Mouse (Mus musculus) MEL (cell line): ENCODE data around the gene Gm17655. TPM values are rescaled to one million over a fixed set of nuclear protein-coding genes. Genes with fewer than 3 reads are reported as not detected.
A peak's percentile ranks its signal among the peaks of the same experiment; 100 is the strongest.

Source experiments
- DNase-seq: peaks from one replicate; pipeline ENCODE4 v3.0.0; 2011; ENCODE audit warnings: low read depth, low spot score
- H3K27ac ChIP-seq: 2 replicates; pipeline ENCODE4 v1.5.1; 2012; ENCODE audit warnings: low read depth, mild to moderate bottlenecking, control low read depth, low read length, moderate library complexity; ENCODE audit not compliant: control insufficient read depth
- H3K27me3 ChIP-seq, 2 experiments: fragments of 150-350 bp in 1 of 2; sonication (generic) in 1 of 2; 2 replicates each; pipeline ENCODE4 v1.6.1; 2012; ENCODE audit warnings: low read length in 2 of 2, mild to moderate bottlenecking in 2 of 2, improper control_type of control experiment in 1 of 2, moderate library complexity in 1 of 2; ENCODE audit not compliant: insufficient read depth in 2 of 2, control insufficient read depth in 1 of 2
- H3K36me3 ChIP-seq, 2 experiments: 2 replicates each; pipeline ENCODE4 v1.6.1; 2012 to 2014; ENCODE audit warnings: low read length in 2 of 2, improper control_type of control experiment in 1 of 2, inconsistent platforms in 1 of 2, mild to moderate bottlenecking in 1 of 2; ENCODE audit not compliant: insufficient read depth in 2 of 2, control insufficient read depth in 1 of 2
- H3K4me1 ChIP-seq, 2 experiments: fragments of 150-350 bp in 1 of 2; sonication (generic) in 1 of 2; 2 replicates each; pipeline ENCODE4 v1.6.1; 2012; ENCODE audit warnings: low read length in 2 of 2, improper control_type of control experiment in 1 of 2, mild to moderate bottlenecking in 1 of 2; ENCODE audit not compliant: insufficient read depth in 2 of 2, control insufficient read depth in 1 of 2
- H3K4me3 ChIP-seq, 2 experiments: fragments of 150-350 bp in 1 of 2; sonication (generic) in 1 of 2; 2 replicates each; pipeline ENCODE4 v1.5.1; 2012; ENCODE audit warnings: low read depth in 2 of 2, low read length in 2 of 2, mild to moderate bottlenecking in 2 of 2, moderate library complexity in 2 of 2, control low read depth in 1 of 2, improper control_type of control experiment in 1 of 2; ENCODE audit not compliant: control insufficient read depth in 1 of 2, insufficient read depth in 1 of 2
- H3K79me2 ChIP-seq: 2 replicates; pipeline ENCODE4 v1.6.1; 2012; ENCODE audit warnings: mild to moderate bottlenecking, low read length, moderate library complexity; ENCODE audit not compliant: control insufficient read depth, poor library complexity, insufficient read depth
- H3K9ac ChIP-seq: 2 replicates; pipeline ENCODE4 v1.6.1; 2012; ENCODE audit warnings: low read depth, mild to moderate bottlenecking, control low read depth, low read length, moderate library complexity; ENCODE audit not compliant: control insufficient read depth, poor library complexity, severe bottlenecking
- H3K9me3 ChIP-seq: fragments of 150-350 bp; sonication (generic); replicated peaks from 2 replicates; pipeline ENCODE4 v1.6.1; 2012; ENCODE audit warnings: mild to moderate bottlenecking, low read length, improper control_type of control experiment, moderate library complexity; ENCODE audit not compliant: insufficient read depth
- BHLHE40 ChIP-seq: IDR thresholded peaks from 2 replicates; pipeline ENCODE4 v1.6.1; 2012; ENCODE audit warnings: low read depth, mild to moderate bottlenecking, inconsistent platforms, low read length, improper control_type of control experiment, borderline replicate concordance
- CHD1 ChIP-seq: IDR thresholded peaks from 2 replicates; pipeline ENCODE4 v1.6.1; 2012; ENCODE audit warnings: low read depth, mild to moderate bottlenecking, inconsistent platforms, low read length, improper control_type of control experiment
- CTCF ChIP-seq, 3 experiments: IDR thresholded peaks in 2 of 3; conservative IDR thresholded peaks in 1 of 3; 2 replicates each; pipeline ENCODE4 v1.5.1; 2011 to 2012; ENCODE audit warnings: low read length in 3 of 3, low read depth in 2 of 3, mild to moderate bottlenecking in 2 of 3, improper control_type of control experiment in 1 of 3, inconsistent platforms in 1 of 3, mixed read lengths in 1 of 3, moderate library complexity in 1 of 3; ENCODE audit not compliant: control insufficient read depth in 1 of 3, insufficient read depth in 1 of 3, poor library complexity in 1 of 3, severe bottlenecking in 1 of 3
- E2F4 ChIP-seq: IDR thresholded peaks from 2 replicates; pipeline ENCODE4 v1.6.1; 2011; ENCODE audit warnings: low read depth, low read length, improper control_type of control experiment, borderline replicate concordance
- ELF1 ChIP-seq: IDR thresholded peaks from 2 replicates; pipeline ENCODE4 v1.6.1; 2014; ENCODE audit warnings: low read depth, mild to moderate bottlenecking, inconsistent platforms, low read length, improper control_type of control experiment, moderate library complexity
- EP300 ChIP-seq, 2 experiments: IDR thresholded peaks; 2 replicates each; pipeline ENCODE4 v1.6.1; 2011; ENCODE audit warnings: improper control_type of control experiment in 2 of 2, low read length in 2 of 2, low read depth in 1 of 2, mild to moderate bottlenecking in 1 of 2
- ETS1 ChIP-seq: IDR thresholded peaks from 2 replicates; pipeline ENCODE4 v1.6.1; 2012; ENCODE audit warnings: low read depth, mild to moderate bottlenecking, inconsistent platforms, low read length, improper control_type of control experiment, moderate library complexity
- GABPA ChIP-seq: IDR thresholded peaks from 2 replicates; pipeline ENCODE4 v1.6.1; 2012; ENCODE audit warnings: low read depth, mild to moderate bottlenecking, inconsistent platforms, low read length, improper control_type of control experiment, moderate library complexity
- GATA1 ChIP-seq: IDR thresholded peaks from 2 replicates; pipeline ENCODE4 v1.6.1; 2011; ENCODE audit warnings: low read depth, low read length, improper control_type of control experiment
- HCFC1 ChIP-seq: IDR thresholded peaks from 2 replicates; pipeline ENCODE4 v1.6.1; 2012; ENCODE audit warnings: low read depth, mild to moderate bottlenecking, inconsistent platforms, low read length, improper control_type of control experiment, moderate library complexity
- JUND ChIP-seq: IDR thresholded peaks from 2 replicates; pipeline ENCODE4 v1.6.1; 2011; ENCODE audit warnings: low read depth, mild to moderate bottlenecking, improper control_type of control experiment, low read length
- KAT2A ChIP-seq: conservative IDR thresholded peaks from 2 replicates; pipeline ENCODE4 v1.6.1; 2012; ENCODE audit warnings: low read depth, low read length, improper control_type of control experiment, inconsistent platforms
- MAFK ChIP-seq: IDR thresholded peaks from 2 replicates; pipeline ENCODE4 v1.6.1; 2011; ENCODE audit warnings: low read depth, mild to moderate bottlenecking, low read length, improper control_type of control experiment, borderline replicate concordance
- MAX ChIP-seq: IDR thresholded peaks from 2 replicates; pipeline ENCODE4 v1.6.1; 2011; ENCODE audit warnings: low read length, improper control_type of control experiment
- MXI1 ChIP-seq: IDR thresholded peaks from 2 replicates; pipeline ENCODE4 v1.6.1; 2011; ENCODE audit warnings: mild to moderate bottlenecking, low read depth, low read length, improper control_type of control experiment
- MYB ChIP-seq: IDR thresholded peaks from 2 replicates; pipeline ENCODE4 v1.6.1; 2011; ENCODE audit warnings: mild to moderate bottlenecking, low read depth, low read length, improper control_type of control experiment
- MYC ChIP-seq: IDR thresholded peaks from 2 replicates; pipeline ENCODE4 v1.6.1; 2011; ENCODE audit warnings: low read depth, mild to moderate bottlenecking, low read length, improper control_type of control experiment, moderate library complexity
- NRF1 ChIP-seq: IDR thresholded peaks from 2 replicates; pipeline ENCODE4 v1.6.1; 2014; ENCODE audit warnings: low read depth, mild to moderate bottlenecking, inconsistent platforms, low read length, improper control_type of control experiment, moderate library complexity; ENCODE audit not compliant: poor library complexity, insufficient read depth, severe bottlenecking
- POLR2A ChIP-seq, 2 experiments: IDR thresholded peaks; 2 replicates each; pipeline ENCODE4 v1.6.1; 2011 to 2012; ENCODE audit warnings: low read length in 2 of 2, mild to moderate bottlenecking in 2 of 2, control low read depth in 1 of 2, improper control_type of control experiment in 1 of 2, low read depth in 1 of 2, moderate library complexity in 1 of 2; ENCODE audit not compliant: control insufficient read depth in 1 of 2, insufficient read depth in 1 of 2, poor library complexity in 1 of 2
- POLR2AphosphoS2 ChIP-seq: IDR thresholded peaks from 2 replicates; pipeline ENCODE4 v1.6.1; 2011; ENCODE audit warnings: low read length, improper control_type of control experiment
- POLR2AphosphoS5 ChIP-seq: IDR thresholded peaks from 2 replicates; pipeline ENCODE4 v1.6.1; 2012; ENCODE audit warnings: low read depth, borderline replicate concordance, mild to moderate bottlenecking, inconsistent platforms, low read length, moderate library complexity, mixed read lengths
- RAD21 ChIP-seq: IDR thresholded peaks from 2 replicates; pipeline ENCODE4 v1.6.1; 2011; ENCODE audit warnings: mild to moderate bottlenecking, low read depth, low read length, improper control_type of control experiment
- RCOR1 ChIP-seq: IDR thresholded peaks from 2 replicates; pipeline ENCODE4 v1.6.1; 2012; ENCODE audit warnings: low read depth, mild to moderate bottlenecking, inconsistent platforms, low read length, improper control_type of control experiment
- SIN3A ChIP-seq: IDR thresholded peaks from 2 replicates; pipeline ENCODE4 v1.6.1; 2012; ENCODE audit warnings: low read length, improper control_type of control experiment, inconsistent platforms
- SMC3 ChIP-seq: IDR thresholded peaks from 2 replicates; pipeline ENCODE4 v1.6.1; 2011; ENCODE audit warnings: low read depth, low read length, improper control_type of control experiment
- TBP ChIP-seq: IDR thresholded peaks from 2 replicates; pipeline ENCODE4 v1.8.0; 2011; ENCODE audit warnings: low read depth, low read length, improper control_type of control experiment
- TCF12 ChIP-seq: IDR thresholded peaks from 2 replicates; pipeline ENCODE4 v1.6.1; 2014; ENCODE audit warnings: low read depth, mild to moderate bottlenecking, inconsistent platforms, low read length, improper control_type of control experiment, moderate library complexity
- UBTF ChIP-seq: IDR thresholded peaks from 2 replicates; pipeline ENCODE4 v1.6.1; 2012; ENCODE audit warnings: low read depth, mild to moderate bottlenecking, inconsistent platforms, low read length, improper control_type of control experiment, moderate library complexity, borderline replicate concordance; ENCODE audit not compliant: insufficient read depth
- USF1 ChIP-seq: IDR thresholded peaks from 2 replicates; pipeline ENCODE4 v1.6.1; 2014; ENCODE audit warnings: low read depth, mild to moderate bottlenecking, inconsistent platforms, low read length, improper control_type of control experiment, moderate library complexity
- USF2 ChIP-seq, 2 experiments: IDR thresholded peaks; 2 replicates each; pipeline ENCODE4 v1.6.1; 2011 to 2012; ENCODE audit warnings: improper control_type of control experiment in 2 of 2, low read length in 2 of 2, borderline replicate concordance in 1 of 2, inconsistent platforms in 1 of 2, low read depth in 1 of 2, mild to moderate bottlenecking in 1 of 2; ENCODE audit not compliant: insufficient read depth in 1 of 2
- ZC3H11A ChIP-seq: IDR thresholded peaks from 2 replicates; pipeline ENCODE4 v1.6.1; 2012; ENCODE audit warnings: low read depth, mild to moderate bottlenecking, inconsistent platforms, low read length, improper control_type of control experiment
- ZKSCAN1 ChIP-seq: IDR thresholded peaks from 2 replicates; pipeline ENCODE4 v1.6.1; 2012; ENCODE audit warnings: low read depth, mild to moderate bottlenecking, inconsistent platforms, low read length, improper control_type of control experiment, moderate library complexity
- ZMIZ1 ChIP-seq: IDR thresholded peaks from 2 replicates; pipeline ENCODE4 v1.6.1; 2012; ENCODE audit warnings: low read depth, mild to moderate bottlenecking, inconsistent platforms, low read length, improper control_type of control experiment, moderate library complexity
- ZNF384 ChIP-seq: IDR thresholded peaks from 2 replicates; pipeline ENCODE4 v1.6.1; 2012; ENCODE audit warnings: low read depth, mild to moderate bottlenecking, inconsistent platforms, low read length, improper control_type of control experiment
- polyA plus RNA-seq, 2 experiments: library from polyadenylated mRNA; stranded (reverse) in 1 of 2; unstranded in 1 of 2; fragments of >175 nt in 1 of 2; fragments of >200 nt in 1 of 2; gene quantifications; 2 replicates each; pipeline versions ENCODE4 v1.2.1 to v1.2.4; 2012; ENCODE audit warnings: low replicate concordance in 2 of 2, low read depth in 1 of 2; ENCODE audit not compliant: insufficient read length in 2 of 2, insufficient read depth in 1 of 2, missing spikeins in 1 of 2
- total RNA-seq: library from RNA; depleted of rRNA; stranded (reverse); fragments of 300-350 nt; gene quantifications from 2 replicates; pipeline ENCODE4 v1.2.3, GENCODE M21; 2012

Gm17655 gene
- total and polyA plus RNA-seq, 3 experiments, result 2.2 to 259 (median 2.9) TPM

DNA sequence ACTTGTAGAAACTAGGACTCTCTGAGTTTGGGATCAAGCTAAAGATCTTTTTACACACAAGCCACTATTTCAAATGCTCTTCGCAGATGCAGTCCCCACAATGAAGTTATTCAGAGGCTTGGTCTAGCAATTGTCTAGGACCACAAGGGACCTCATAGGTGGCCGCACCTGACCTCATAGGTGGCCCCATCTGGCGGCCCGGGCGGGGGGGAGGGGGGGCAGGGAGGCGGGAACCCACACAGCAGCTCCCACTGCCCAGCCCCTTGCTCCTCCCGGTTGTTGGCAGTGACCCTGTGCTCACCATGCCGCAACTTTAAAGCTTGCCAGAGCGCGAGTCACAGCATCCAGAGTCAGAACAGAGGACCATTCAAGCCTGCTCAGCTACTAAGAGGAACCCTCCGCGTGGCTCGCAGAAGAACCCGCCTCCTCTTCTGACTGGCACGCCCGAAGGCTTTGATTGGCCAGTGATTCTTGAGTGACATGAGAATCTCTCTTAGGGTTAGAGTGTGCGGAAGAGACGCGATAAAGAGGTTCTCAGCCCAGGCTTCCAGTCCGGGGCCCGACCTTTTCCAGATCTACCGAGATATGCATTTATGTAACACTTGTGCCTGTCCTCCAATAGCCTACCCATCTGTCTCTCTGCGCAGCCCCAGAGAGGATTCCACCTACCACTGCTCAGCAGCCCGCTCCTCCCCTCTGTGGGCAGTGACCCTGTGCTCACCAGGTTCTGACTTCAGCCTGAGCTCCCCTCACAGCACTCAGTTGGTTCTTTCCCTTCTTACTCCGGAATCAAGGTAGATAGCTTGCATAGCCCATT, 21.9 kb upstream of the Gm17655 start, which contains the start of gene Gm35315:
Gene Gm35315, minus strand, starts transcription at position 391 of the 817 bp plus-strand sequence.
- H3K27me3 ChIP-seq, result no peaks in the 10 kb centered on the region
- peak within 1 kb of the TSS; percentile 68 to 82 for H3K4me3 ChIP-seq
- peak within 1 kb of the TSS; percentile 75 for H3K9ac ChIP-seq
- DNase-seq, result peak; percentile 98
- H3K9me3 ChIP-seq, result no peaks in the 10 kb centered on the region
- H3K27ac ChIP-seq, result peak within 1 kb of the TSS; percentile 75
- 0 out of 4 replicates have a peak, but pooled peaks cover 0 to 2% of the 10 kb centered on the region in 2 experiments for H3K36me3 ChIP-seq
- no peaks in the 10 kb centered on the region; the same call in 1 of the 2 replicates for H3K79me2 ChIP-seq
- H3K4me1 ChIP-seq, result peaks cover 1 to 5% of the 10 kb centered on the region in 2 experiments; a peak in 1 of 4 replicates
- TF ChIP-seq USF1 (0 out of 2 replicates have a peak, but pooled peaks have one; percentile 34), ELF1 (peak; percentile 87), ZC3H11A (no peak), TBP (peak; percentile 88), ZMIZ1 (peak; percentile 83), POLR2AphosphoS5 (peak; percentile 43; the same call in 1 of the 2 replicates), SMC3 (no peak), MAFK (no peak), EP300 (IDR thresholded peaks at IDR 0.05; ENCODE audit: low read depth in 1 of 2, low read length in 2 of 2) (peak in 1 of 2 experiments; percentile 15; a peak in 1 of 4 replicates), SIN3A (peak; percentile 77), POLR2AphosphoS2 (peak; percentile 72), RAD21 (no peak), MXI1 (peak; percentile 91), ZNF384 (no peak), BHLHE40 (no peak), KAT2A (no peak), RCOR1 (no peak), HCFC1 (peak; percentile 71), USF2 (IDR thresholded peaks at IDR 0.05; ENCODE audit: borderline replicate concordance in 1 of 2, insufficient read depth in 1 of 2, low read depth in 1 of 2, low read length in 2 of 2) (no peak), ZKSCAN1 (no peak), E2F4 (no peak; the same call in 1 of the 2 replicates), GATA1 (peak; percentile 79), POLR2A (IDR thresholded peaks at IDR 0.05; ENCODE audit: control insufficient read depth in 1 of 2, insufficient read depth in 1 of 2, low read depth in 1 of 2, low read length in 2 of 2, poor library complexity in 1 of 2) (peak in 1 of 2 experiments; percentile 88; a peak in 2 of 4 replicates), MAX (peak; percentile 79), ETS1 (peak; percentile 58), JUND (no peak), CTCF (IDR thresholded peaks at IDR 0.05 in 2 of 3, conservative IDR thresholded peaks at IDR 0.05 in 1 of 3; ENCODE audit: control insufficient read depth in 1 of 3, insufficient read depth in 1 of 3, low read depth in 2 of 3, low read length in 3 of 3, poor library complexity in 1 of 3, severe bottlenecking in 1 of 3) (no peak), NRF1 (peak; percentile 70), GABPA (no peak), MYB (no peak), TCF12 (peak; percentile 42; the same call in 1 of the 2 replicates), MYC (peak; percentile 93; the same call in 1 of the 2 replicates), CHD1 (0 out of 2 replicates have a peak, but pooled peaks have one; percentile 57), UBTF (no peak)
